Mouse (Mus musculus) limb, embryonic 14.5 days (tissue): ENCODE measurements around the gene Zg16. TPM values are rescaled to one million over a fixed set of nuclear protein-coding genes. Genes with fewer than 3 reads are reported as not detected.

ENCODE experiments used
- ATAC-seq: fragments of 200-750 bp; cut with Nextera tagmentation; 2 replicates; pipeline ENCODE4 v1.8.0; 2017; ENCODE audit warnings: low read depth, moderate number of reproducible peaks, moderate TSS enrichment; ENCODE audit not compliant: low FRiP score
- DNase-seq: peaks from one replicate; pipeline ENCODE4 v3.0.0-alpha.2; 2015; ENCODE audit warnings: low spot score
- H3K27ac ChIP-seq: fragments of 300-500 bp; sonication (generic); replicated peaks from 2 replicates; pipeline ENCODE4 v1.5.1; 2014; ENCODE audit warnings: low read depth, mild to moderate bottlenecking, low read length, moderate library complexity, mixed read lengths
- H3K27me3 ChIP-seq: fragments of 300-500 bp; sonication (generic); 2 replicates; pipeline ENCODE4 v1.6.1; 2014; ENCODE audit warnings: low read length, mixed read lengths; ENCODE audit not compliant: control insufficient read depth, insufficient read depth
- H3K36me3 ChIP-seq: fragments of 300-500 bp; sonication (generic); 2 replicates; pipeline ENCODE4 v1.6.1; 2014; ENCODE audit warnings: mild to moderate bottlenecking, low read length, moderate library complexity, mixed read lengths; ENCODE audit not compliant: control insufficient read depth, insufficient read depth
- H3K4me1 ChIP-seq: fragments of 300-500 bp; sonication (generic); 2 replicates; pipeline ENCODE4 v1.6.1; 2014; ENCODE audit warnings: antibody characterized with exemption, low read length, mixed read lengths; ENCODE audit not compliant: control insufficient read depth, insufficient read depth
- H3K4me2 ChIP-seq: fragments of 300-500 bp; sonication (generic); replicated peaks from 2 replicates; pipeline ENCODE4 v1.6.1; 2014; ENCODE audit warnings: low read depth, mild to moderate bottlenecking, low read length, moderate library complexity; ENCODE audit not compliant: severe bottlenecking
- H3K4me3 ChIP-seq: fragments of 300-500 bp; sonication (generic); replicated peaks from 2 replicates; pipeline ENCODE4 v1.5.1; 2014; ENCODE audit warnings: low read length
- H3K9ac ChIP-seq: fragments of 300-500 bp; sonication (generic); 2 replicates; pipeline ENCODE4 v1.6.1; 2014; ENCODE audit warnings: mild to moderate bottlenecking, low read depth, low read length, moderate library complexity; ENCODE audit not compliant: severe bottlenecking
- H3K9me3 ChIP-seq: fragments of 300-500 bp; sonication (generic); 2 replicates; pipeline ENCODE4 v1.6.1; 2016; ENCODE audit warnings: low read length; ENCODE audit not compliant: control insufficient read depth
- POLR2A ChIP-seq: fragments of 200-500 bp; IDR thresholded peaks from 2 replicates; pipeline ENCODE4 v1.8.0; 2012; ENCODE audit warnings: inconsistent platforms, mild to moderate bottlenecking, moderate library complexity, borderline replicate concordance; ENCODE audit not compliant: insufficient read depth, insufficient read length; ENCODE audit errors: extremely low read depth
- WGBS: fragments of 180-500 bp; shearing (Covaris S2); extraction: QIAGEN DNeasy Blood & Tissue Kit; methylation state at CpG from one replicate; pipeline ENCODE4 v1.1.7; 2014; 5-methylcytosine and 5-hydroxymethylcytosine counted together
- polyA plus RNA-seq, 2 experiments: library from polyadenylated mRNA; depleted of rRNA in 1 of 2; stranded (reverse) in 1 of 2; unstranded in 1 of 2; fragments of >200 nt; fragmentation: Nextera tagmentation in 1 of 2; extraction: Ambion mirVana in 1 of 2; gene quantifications; 2 replicates each; pipeline versions ENCODE4 v1.2.1 to v1.2.3; 2012 to 2014

Gene Zg16
- polyA plus RNA-seq, 2 experiments = not detected

GRCm38 (mm10) chr7:127114920-127115319 is 27.8 kb upstream of the Zg16 start:
- ATAC-seq (no peak), DNase-seq (no peak)
- no peaks in the 10 kb centered on the region for H3K27me3 ChIP-seq
- H3K9me3 ChIP-seq = no peaks in the 10 kb centered on the region
- no peaks in the 10 kb centered on the region for H3K36me3 ChIP-seq
- no peak overlapping the region for H3K4me2 ChIP-seq
- H3K27ac ChIP-seq = no peak overlapping the region
- H3K4me1 ChIP-seq = peaks cover 7% of the 10 kb centered on the region
- no peak for TF ChIP-seq POLR2A
- no peak overlapping the region for H3K9ac ChIP-seq
- no peak overlapping the region for H3K4me3 ChIP-seq
- WGBS = 84% methylated on average over 11 of the region's 11 CpGs

- no peak overlapping the region for H3K9ac ChIP-seq
- no peak overlapping the region for H3K4me3 ChIP-seq
- DNase-seq (peak; percentile 38), ATAC-seq (no peak)
- H3K27me3 ChIP-seq = no peaks in the 10 kb centered on the region
- TF ChIP-seq POLR2A = no peak
- H3K36me3 ChIP-seq = no peaks in the 10 kb centered on the region
- H3K4me2 ChIP-seq = no peak overlapping the region
- H3K4me1 ChIP-seq = peaks cover 7% of the 10 kb centered on the region
- H3K27ac ChIP-seq = no peak overlapping the region
- WGBS = 51% methylated on average over 12 of the region's 12 CpGs
- H3K9me3 ChIP-seq = no peaks in the 10 kb centered on the region
Measured at GRCm38 (mm10) chr7:127113614-127114259, 26.6 kb upstream of the Zg16 start.

GRCm38 (mm10) chr7:127112921-127113597 is 25.9 kb upstream of the Zg16 start:
- TF ChIP-seq POLR2A = no peak
- Histone ChIP-seq H3K9me3 (no peaks in the 10 kb centered on the region), H3K27ac (no peak overlapping the region), H3K36me3 (no peaks in the 10 kb centered on the region), H3K4me1 (peaks cover 7% of the 10 kb centered on the region), H3K9ac (no peak overlapping the region), H3K4me2 (no peak overlapping the region), H3K4me3 (no peak overlapping the region), H3K27me3 (no peaks in the 10 kb centered on the region)
- 36% methylated on average over 9 of the region's 9 CpGs for WGBS
- no peak for ATAC-seq
- no peak for DNase-seq

- no peaks in the 10 kb centered on the region for H3K9me3 ChIP-seq
- no peaks in the 10 kb centered on the region; the same call in 1 of the 2 replicates for H3K4me1 ChIP-seq
- no peak overlapping the region for H3K4me2 ChIP-seq
- H3K36me3 ChIP-seq = no peaks in the 10 kb centered on the region
- no peak overlapping the region for H3K4me3 ChIP-seq
- no peak for ATAC-seq
- no peaks in the 10 kb centered on the region for H3K27me3 ChIP-seq
- TF ChIP-seq POLR2A = no peak
- DNase-seq = no peak
- WGBS = 74% methylated on average over 12 of the region's 12 CpGs
- no peak overlapping the region for H3K9ac ChIP-seq
- no peak overlapping the region for H3K27ac ChIP-seq
Measured at GRCm38 (mm10) chr7:127112251-127112841, 25.2 kb upstream of the Zg16 start.

GRCm38 (mm10) chr7:127111461-127111860 is 24.3 kb upstream of the Zg16 start:
- no peak overlapping the region for H3K4me3 ChIP-seq
- no peak for ATAC-seq
- no peaks in the 10 kb centered on the region for H3K36me3 ChIP-seq
- no peaks in the 10 kb centered on the region for H3K4me1 ChIP-seq
- H3K27me3 ChIP-seq = no peaks in the 10 kb centered on the region
- TF ChIP-seq POLR2A = no peak
- H3K9me3 ChIP-seq = no peaks in the 10 kb centered on the region
- DNase-seq = no peak
- no peak overlapping the region for H3K9ac ChIP-seq
- H3K4me2 ChIP-seq = no peak overlapping the region
- WGBS = 44% methylated on average over 6 of the region's 6 CpGs
- H3K27ac ChIP-seq = no peak overlapping the region
